Mouse (Mus musculus) Muller cell, postnatal 12 days (primary cell): ENCODE results near the gene Brsk1.

Experiments used
- DNase-seq: peaks from one replicate; pipeline ENCODE4 v3.0.0-alpha.2; 2015; ENCODE audit errors: inconsistent ontology term

Gene Brsk1

GRCm38 (mm10) chr7:4690387-4690786 is at the start of gene Brsk1:
Gene Brsk1 (plus strand): TSS chr7:4690604.
- DNase-seq = peak; percentile 95

GRCm38 (mm10) chr7:4641155-4641554 is 49.2 kb upstream of the Brsk1 start:
- DNase-seq = no peak

- DNase-seq = no peak
Observed at GRCm38 (mm10) chr7:4641956-4642355, 48.4 kb upstream of the Brsk1 start.

- no peak for DNase-seq
Observed at GRCm38 (mm10) chr7:4643225-4643624, 47.2 kb upstream of the Brsk1 start.

- no peak for DNase-seq
Observed at GRCm38 (mm10) chr7:4646806-4647205, 43.6 kb upstream of the Brsk1 start.

- peak; percentile 9 for DNase-seq
Observed at GRCm38 (mm10) chr7:4647291-4647690, 43.1 kb upstream of the Brsk1 start.

- no peak for DNase-seq
Observed at GRCm38 (mm10) chr7:4647992-4648391, 42.4 kb upstream of the Brsk1 start.

GRCm38 (mm10) chr7:4651581-4651980 is 38.8 kb upstream of the Brsk1 start:
- DNase-seq = no peak

- DNase-seq = no peak
Observed at GRCm38 (mm10) chr7:4652726-4653125, 37.7 kb upstream of the Brsk1 start.

GRCm38 (mm10) chr7:4653351-4653750 is 37.1 kb upstream of the Brsk1 start:
- no peak for DNase-seq

GRCm38 (mm10) chr7:4653780-4654179 is 36.6 kb upstream of the Brsk1 start:
- DNase-seq = no peak

GRCm38 (mm10) chr7:4654221-4654620 is 36.2 kb upstream of the Brsk1 start:
- no peak for DNase-seq

GRCm38 (mm10) chr7:4655393-4655792 is 35.0 kb upstream of the Brsk1 start:
- no peak for DNase-seq

GRCm38 (mm10) chr7:4655916-4656315 is 34.5 kb upstream of the Brsk1 start:
- DNase-seq = no peak

GRCm38 (mm10) chr7:4656818-4657217 is 33.6 kb upstream of the Brsk1 start:
- no peak for DNase-seq

GRCm38 (mm10) chr7:4657521-4658127 is 32.8 kb upstream of the Brsk1 start:
- peak; percentile 8 for DNase-seq

- DNase-seq = peak; percentile 68
Observed at GRCm38 (mm10) chr7:4658128-4658907, 32.1 kb upstream of the Brsk1 start.

GRCm38 (mm10) chr7:4658912-4659551 is 31.4 kb upstream of the Brsk1 start, which contains the start of gene Ppp6r1:
Gene Ppp6r1 (minus strand): TSS chr7:4659019.
- DNase-seq = peak; percentile 98

GRCm38 (mm10) chr7:4659911-4660443 is 30.4 kb upstream of the Brsk1 start:
- DNase-seq = peak; percentile 31

- no peak for DNase-seq
Observed at GRCm38 (mm10) chr7:4663179-4663578, 27.2 kb upstream of the Brsk1 start.

- DNase-seq = no peak
Observed at GRCm38 (mm10) chr7:4663742-4664141, 26.7 kb upstream of the Brsk1 start.

- no peak for DNase-seq
Observed at GRCm38 (mm10) chr7:4666871-4667270, 23.5 kb upstream of the Brsk1 start.
